Mouse (Mus musculus) forebrain, embryonic 16.5 days (tissue): ENCODE measurements around the gene Gfm1. TPM values are rescaled to one million over a fixed set of nuclear protein-coding genes. Genes with fewer than 3 reads are reported as not detected.

ENCODE experiments used
- ATAC-seq: fragments of 200-750 bp; cut with Nextera tagmentation; 2 replicates; pipeline ENCODE4 v1.8.0; 2017; ENCODE audit warnings: mild to moderate bottlenecking, moderate library complexity
- H3K27ac ChIP-seq: fragments of 300-500 bp; sonication (generic); 2 replicates; pipeline ENCODE4 v1.5.1; 2014; ENCODE audit warnings: low read length, control low read depth
- H3K27me3 ChIP-seq: fragments of 300-500 bp; sonication (generic); replicated peaks from 2 replicates; pipeline ENCODE4 v1.6.1; 2014; ENCODE audit warnings: low read length; ENCODE audit not compliant: control insufficient read depth, insufficient read depth
- H3K36me3 ChIP-seq: fragments of 300-500 bp; sonication (generic); 2 replicates; pipeline ENCODE4 v1.6.1; 2014; ENCODE audit not compliant: control insufficient read depth, insufficient read depth
- H3K4me1 ChIP-seq: fragments of 300-500 bp; sonication (generic); replicated peaks from 2 replicates; pipeline ENCODE4 v1.6.1; 2014; ENCODE audit warnings: low read length; ENCODE audit not compliant: control insufficient read depth, insufficient read depth
- H3K4me2 ChIP-seq: fragments of 300-500 bp; sonication (generic); 2 replicates; pipeline ENCODE4 v1.6.1; 2014; ENCODE audit warnings: mild to moderate bottlenecking, low read length, control low read depth
- H3K4me3 ChIP-seq: fragments of 300-500 bp; sonication (generic); replicated peaks from 2 replicates; pipeline ENCODE4 v1.5.1; 2014; ENCODE audit warnings: mild to moderate bottlenecking, low read length, control low read depth
- H3K9ac ChIP-seq: fragments of 300-500 bp; sonication (generic); replicated peaks from 2 replicates; pipeline ENCODE4 v1.6.1; 2014; ENCODE audit warnings: low read depth, low read length, control low read depth
- H3K9me3 ChIP-seq: fragments of 300-500 bp; sonication (generic); 2 replicates; pipeline ENCODE4 v1.6.1; 2016; ENCODE audit warnings: low read length; ENCODE audit not compliant: control insufficient read depth
- WGBS: fragments of 180-500 bp; shearing (Covaris S2); extraction: QIAGEN DNeasy Blood & Tissue Kit; methylation state at CpG from one replicate; pipeline ENCODE4 v1.1.7; 2014; 5-methylcytosine and 5-hydroxymethylcytosine counted together
- polyA plus RNA-seq: library from polyadenylated mRNA; unstranded; fragments of >200 nt; fragmentation: Nextera tagmentation; extraction: Ambion mirVana; gene quantifications from 2 replicates; pipeline ENCODE4 v1.2.1, GENCODE M21; 2015

Gfm1 gene
- polyA plus RNA-seq, 1 experiment from 2014 or later = 33.6 TPM

- Histone ChIP-seq H3K27ac (no peak overlapping the region; the same call in 1 of the 2 replicates), H3K4me2 (peak overlapping the region; percentile 93), H3K36me3 (peaks cover 4% of the 10 kb centered on the region), H3K9me3 (no peaks in the 10 kb centered on the region), H3K4me1 (peaks cover 25% of the 10 kb centered on the region), H3K27me3 (no peaks in the 10 kb centered on the region), H3K9ac (peak overlapping the region; percentile 74), H3K4me3 (peak overlapping the region; percentile 69)
- 7% methylated on average over 12 of the region's 12 CpGs for WGBS
- ATAC-seq = no peak; the same call in 1 of the 2 replicates
These were observed 33.1 kb downstream of the Gfm1 start for GRCm38 (mm10) chr3:67463001-67463400.

GRCm38 (mm10) chr3:67463450-67464372, 33.8 kb downstream of the Gfm1 start, which contains the start of gene Lxn:
TSS of gene Lxn (minus strand) at chr3:67463926.
- H3K27me3 ChIP-seq = no peaks in the 10 kb centered on the region
- peaks cover 25% of the 10 kb centered on the region for H3K4me1 ChIP-seq
- no peaks in the 10 kb centered on the region; the same call in 1 of the 2 replicates for H3K36me3 ChIP-seq
- WGBS = under 1% methylated on average over 43 of the region's 43 CpGs
- H3K27ac ChIP-seq = peak within 1 kb of the TSS; percentile 41
- peak within 1 kb of the TSS; percentile 69 for H3K4me3 ChIP-seq
- H3K9ac ChIP-seq = peak within 1 kb of the TSS; percentile 74
- H3K4me2 ChIP-seq = peak within 1 kb of the TSS; percentile 93
- H3K9me3 ChIP-seq = no peaks in the 10 kb centered on the region
- ATAC-seq = peak; percentile 83

- no peak for ATAC-seq
- Histone ChIP-seq H3K27ac (no peak overlapping the region), H3K4me1 (peaks cover 23% of the 10 kb centered on the region), H3K4me3 (no peak overlapping the region), H3K27me3 (no peaks in the 10 kb centered on the region), H3K9ac (no peak overlapping the region), H3K9me3 (no peaks in the 10 kb centered on the region), H3K36me3 (peaks cover 6% of the 10 kb centered on the region), H3K4me2 (no peak overlapping the region)
- 97% methylated on average over 5 of the region's 5 CpGs for WGBS
These were observed 36.7 kb downstream of the Gfm1 start for GRCm38 (mm10) chr3:67466576-67466975.

GRCm38 (mm10) chr3:67467281-67467680, 37.4 kb downstream of the Gfm1 start:
- peaks cover 19% of the 10 kb centered on the region for H3K4me1 ChIP-seq
- WGBS = 91% methylated on average over 2 of the region's 2 CpGs
- no peak overlapping the region for H3K27ac ChIP-seq
- no peak overlapping the region for H3K9ac ChIP-seq
- peaks cover 6% of the 10 kb centered on the region for H3K36me3 ChIP-seq
- H3K27me3 ChIP-seq = no peaks in the 10 kb centered on the region
- no peak for ATAC-seq
- H3K9me3 ChIP-seq = no peaks in the 10 kb centered on the region
- no peak overlapping the region for H3K4me2 ChIP-seq
- H3K4me3 ChIP-seq = no peak overlapping the region

GRCm38 (mm10) chr3:67471408-67472127, 41.7 kb downstream of the Gfm1 start:
- WGBS = 91% methylated on average over 4 of the region's 4 CpGs
- H3K4me2 ChIP-seq = no peak overlapping the region
- no peaks in the 10 kb centered on the region for H3K4me1 ChIP-seq
- H3K9me3 ChIP-seq = no peaks in the 10 kb centered on the region
- no peak overlapping the region for H3K4me3 ChIP-seq
- ATAC-seq = no peak
- no peaks in the 10 kb centered on the region for H3K27me3 ChIP-seq
- no peak overlapping the region for H3K9ac ChIP-seq
- peaks cover 13% of the 10 kb centered on the region for H3K36me3 ChIP-seq
- no peak overlapping the region for H3K27ac ChIP-seq

GRCm38 (mm10) chr3:67473438-67473837, 43.5 kb downstream of the Gfm1 start:
- Histone ChIP-seq H3K27me3 (no peaks in the 10 kb centered on the region), H3K4me3 (no peak overlapping the region), H3K27ac (no peak overlapping the region), H3K36me3 (peaks cover 13% of the 10 kb centered on the region), H3K9ac (no peak overlapping the region), H3K9me3 (no peaks in the 10 kb centered on the region), H3K4me2 (no peak overlapping the region), H3K4me1 (no peaks in the 10 kb centered on the region)
- 90% methylated on average over 6 of the region's 6 CpGs for WGBS
- no peak for ATAC-seq

- WGBS = 94% methylated on average over 11 of the region's 11 CpGs
- Histone ChIP-seq H3K9me3 (no peaks in the 10 kb centered on the region), H3K4me1 (no peaks in the 10 kb centered on the region), H3K27me3 (no peaks in the 10 kb centered on the region), H3K27ac (no peak overlapping the region), H3K4me2 (no peak overlapping the region), H3K4me3 (no peak overlapping the region), H3K36me3 (peaks cover under 1% of the 10 kb centered on the region; the same call in 1 of the 2 replicates), H3K9ac (no peak overlapping the region)
- ATAC-seq = no peak
These were observed 49.9 kb downstream of the Gfm1 start for GRCm38 (mm10) chr3:67479806-67480205.

GRCm38 (mm10) chr3:67482400-67482799, 52.5 kb downstream of the Gfm1 start:
- no peak overlapping the region for H3K4me3 ChIP-seq
- WGBS = 92% methylated on average over 10 of the region's 10 CpGs
- H3K4me1 ChIP-seq = no peaks in the 10 kb centered on the region
- no peaks in the 10 kb centered on the region for H3K27me3 ChIP-seq
- no peak overlapping the region for H3K27ac ChIP-seq
- H3K36me3 ChIP-seq = no peaks in the 10 kb centered on the region
- no peak for ATAC-seq
- H3K4me2 ChIP-seq = no peak overlapping the region
- no peak overlapping the region for H3K9ac ChIP-seq
- no peaks in the 10 kb centered on the region for H3K9me3 ChIP-seq

- Histone ChIP-seq H3K4me3 (no peak overlapping the region), H3K27ac (no peak overlapping the region), H3K4me2 (no peak overlapping the region), H3K9ac (no peak overlapping the region), H3K36me3 (no peaks in the 10 kb centered on the region), H3K4me1 (no peaks in the 10 kb centered on the region), H3K27me3 (no peaks in the 10 kb centered on the region), H3K9me3 (no peaks in the 10 kb centered on the region)
- 76% methylated on average over 2 of the region's 2 CpGs for WGBS
- ATAC-seq = no peak
These were observed 55.3 kb downstream of the Gfm1 start for GRCm38 (mm10) chr3:67485233-67485632.
